22 mouse cellular contexts compared by ENCODE assay signal in genomic region chr13:38133016-38133528, GRCm38 (mm10). TPM values are rescaled to one million over a fixed set of nuclear protein-coding genes. Genes with fewer than 3 reads are reported as not detected.
DNase-seq lines count a peak whose midpoint lies in the region; TF ChIP-seq lines count a peak whose summit lies in the region.
"Had no signal": no experiment of that assay in that cellular context is flagged by ENCODE, and none has a peak within 500 bp of the region (broad histone marks: within the 10 kb centered on the region; RNA-seq: fewer than 3 reads in every experiment).

No protein-coding gene starts in this region.

- no peak overlapping the region for H3K4me3 ChIP-seq in heart, adult 2 months
- no peak overlapping the region for H3K4me3 ChIP-seq in ES-E14 (ENCODE audit: insufficient read depth in 1 of 2, low read depth in 1 of 2, low read length in 2 of 2, poor library complexity in 1 of 2, severe bottlenecking in 1 of 2)
- H3K4me3 ChIP-seq: embryonic facial prominence, embryonic 10.5 days; embryonic facial prominence, embryonic 12.5 days; forebrain, embryonic 13.5 days; forebrain, embryonic 15.5 days had no signal

- WGBS in heart, adult 2 months: 77% methylated on average over 7 of the region's 7 CpGs

- no peak for TF ChIP-seq CTCF in heart, adult 2 months (IDR thresholded peaks at IDR 0.05)

- in situ Hi-C loops in ES-E14 (cut with MboI; ENCODE audit: low sequenced_read_pairs in 2 of 2, unreplicated experiment in 2 of 2): no loop called here

- no peak overlapping the region for H3K27ac ChIP-seq in heart, adult 2 months
- no peak overlapping the region for H3K27ac ChIP-seq in ES-E14 (ENCODE audit: insufficient read depth, low read depth, low read length, poor library complexity, severe bottlenecking)
- H3K27ac ChIP-seq: embryonic facial prominence, embryonic 10.5 days; embryonic facial prominence, embryonic 12.5 days; forebrain, embryonic 13.5 days; forebrain, embryonic 15.5 days had no signal

- no peaks in the 10 kb centered on the region for H3K4me1 ChIP-seq in heart, adult 2 months (ENCODE audit: control insufficient read depth, insufficient read depth, low read length)
- H3K4me1 ChIP-seq in ES-E14 (ENCODE audit: control insufficient read depth in 2 of 2, insufficient read depth in 2 of 2, low read length in 2 of 2, poor library complexity in 1 of 2): peaks cover 0 to 9% of the 10 kb centered on the region in 2 experiments; a peak in 1 of 4 replicates
- H3K4me1 ChIP-seq: forebrain, embryonic 13.5 days; forebrain, embryonic 15.5 days had no signal

- no peaks in the 10 kb centered on the region for H3K36me3 ChIP-seq in heart, adult 2 months (ENCODE audit: control insufficient read depth, insufficient read depth, low read length)
- H3K36me3 ChIP-seq in ES-E14 (ENCODE audit: control insufficient read depth, insufficient read depth, low read length, poor library complexity, severe bottlenecking): no peaks in the 10 kb centered on the region
- H3K36me3 ChIP-seq: embryonic facial prominence, embryonic 10.5 days; embryonic facial prominence, embryonic 12.5 days; forebrain, embryonic 15.5 days had no signal

- intact Hi-C loops in heart, adult 2 months (cut with DNase I): no loop called here

- no peaks in the 10 kb centered on the region for H3K27me3 ChIP-seq in heart, adult 2 months (ENCODE audit: control insufficient read depth, insufficient read depth, low read length)
- H3K27me3 ChIP-seq: embryonic facial prominence, embryonic 12.5 days; forebrain, embryonic 13.5 days; forebrain, embryonic 15.5 days had no signal

- no peaks in the 10 kb centered on the region for H3K9me3 ChIP-seq in ES-E14 (ENCODE audit: control insufficient read depth, insufficient read depth, low read depth, low read length)
- H3K9me3 ChIP-seq: embryonic facial prominence, embryonic 10.5 days; embryonic facial prominence, embryonic 12.5 days; forebrain, embryonic 13.5 days; forebrain, embryonic 15.5 days had no signal

- TF ChIP-seq POLR2A in heart, adult 2 months (IDR thresholded peaks at IDR 0.05; ENCODE audit: insufficient read depth, low read depth, low read length): no peak

- no peak for TF ChIP-seq EP300 in heart, adult 2 months (IDR thresholded peaks at IDR 0.05; ENCODE audit: insufficient read depth, low read depth, low read length)

- H3K9ac ChIP-seq in heart, adult 2 months (ENCODE audit: low read depth, low read length): no peak overlapping the region
- H3K9ac ChIP-seq in ES-E14 (ENCODE audit: insufficient read depth, low read depth, low read length, poor library complexity, severe bottlenecking): no peak overlapping the region
- H3K9ac ChIP-seq: embryonic facial prominence, embryonic 12.5 days; forebrain, embryonic 13.5 days; forebrain, embryonic 15.5 days; forebrain, postnatal 0 days had no signal

- H3K79me2 ChIP-seq in heart, adult 2 months (replicated peaks; ENCODE audit: control insufficient read depth, insufficient read depth, low read length): no peaks in the 10 kb centered on the region

- DNase-seq in heart, adult 11 months: peak; percentile 68
- no peak for DNase-seq in heart, adult 2 months
- peak; percentile 71 for DNase-seq in ES-CJ7 (ENCODE audit: low read depth, low spot score)
- DNase-seq in ES-E14 (ENCODE audit: low read depth, low spot score): no peak
- DNase-seq in ZHBTc4 (ENCODE audit: low read depth, low spot score): peak; percentile 76
- DNase-seq in Muller cell, postnatal 12 days (ENCODE audit: inconsistent ontology term): no peak
- DNase-seq in gastrocnemius, adult 18-20 months (ENCODE audit: low spot score): no peak
- DNase-seq: adrenal gland, adult 8-10 months; adrenal gland, postnatal 14 days; adrenal gland, postnatal 36 days; cerebellum, adult 11-12 months; cerebellum, adult 2 months; cerebellum, adult 9-10 months; cerebellum, postnatal 10 days; cerebellum, postnatal 25 days; forebrain, postnatal 0 days had no signal

TF ChIP-seq in ES-E14, 5 proteins besides CTCF, POLR2A, EP300 and RAD21:
- TF ChIP-seq CHD2 (IDR thresholded peaks at IDR 0.05; ENCODE audit: low read depth, low read length) (0 out of 2 replicates have a peak, but pooled peaks have one; percentile 19), ZNF384 (IDR thresholded peaks at IDR 0.05; ENCODE audit: low read depth, low read length) (no peak)
TF ChIP-seq in ES-E14: peak in this region for 1.

RNA-seq across cellular contexts. Expression of gene Dsp, which starts 18.0 kb away (rescaled TPM):
- total RNA-seq in heart, adult 2 months (2021): 100 to 1,000 TPM; 449 to 577 TPM
- polyA plus RNA-seq in heart, adult 2 months (2012; rRNA removed): 84.4 and 141 TPM in 2 replicates
- 29.4 and 29.9 TPM in 2 replicates for total RNA-seq in ES-E14 (2012; rRNA removed)
- total RNA-seq in gastrocnemius, adult 18-20 months (2021): under 1 TPM in 1 of 2 experiments, not detected in 1; 0.09 TPM
- total RNA-seq: MEL had no signal
- polyA plus RNA-seq: C2C12 had no signal

Comparison
In these comparisons a context has a peak if more than half of its experiments do, and no peak if none do; other contexts are left out.
1. DNase-seq: peak in heart, adult 11 months (single experiment), ES-CJ7 (single experiment) and ZHBTc4 (single experiment); none in heart, adult 2 months (0 of 2), ES-E14 (single experiment), Muller cell, postnatal 12 days (single experiment) and gastrocnemius, adult 18-20 months (single experiment).
2. RNA of gene Dsp, which starts 18.0 kb away (total RNA-seq): 449 to 577 TPM in heart, adult 2 months and 29.4 to 29.9 TPM in ES-E14; 0.09 TPM in gastrocnemius, adult 18-20 months; every median in the first group is over 10 times any median in the second.